Mouse (Mus musculus): Measurements from ENCODE around the gene Srp54b. TPM values are rescaled to one million over a fixed set of nuclear protein-coding genes. Genes with fewer than 3 reads are reported as not detected.
A peak's percentile ranks its signal among the peaks of the same experiment; 100 is the strongest.
"Not testable (repeated sequence)": the region's sequence is repeated elsewhere in the genome, so short reads cannot be mapped to it uniquely, and the experiment has no call there.

Srp54b gene
- polyA plus RNA-seq, 1 experiment: 9.7 TPM

DNA sequence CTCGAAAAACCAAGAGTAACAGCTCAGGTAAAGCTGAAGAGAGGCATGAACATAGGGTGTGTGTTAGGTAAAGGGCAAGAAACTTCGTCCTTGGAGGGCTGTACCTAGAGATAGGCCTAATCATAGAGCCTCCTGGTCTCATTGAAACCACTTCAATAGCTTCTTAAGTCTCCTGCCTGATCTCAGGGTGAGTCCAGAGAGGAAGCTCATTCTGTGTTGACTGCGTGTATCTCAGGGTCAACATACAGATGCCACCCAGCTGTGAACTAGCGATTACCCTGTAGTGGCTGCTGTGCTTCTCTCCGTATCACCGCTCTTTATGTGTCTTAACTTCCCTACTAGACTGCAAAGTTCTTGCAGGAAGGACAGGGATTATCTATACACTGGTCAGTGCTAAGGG, 58.0 kb downstream of the Srp54b start:
- WGBS: no CpG with 5 or more reads among the region's 6 CpGs
- H3K4me3 ChIP-seq (ENCODE audit: low read depth, low read length); H3K36me3 ChIP-seq (ENCODE audit: control insufficient read depth, insufficient read depth, low read length); H3K27ac ChIP-seq (ENCODE audit: insufficient read depth, low read depth, low read length); H3K4me1 ChIP-seq (ENCODE audit: control insufficient read depth, insufficient read depth, insufficient read length, low read length); H3K27me3 ChIP-seq (ENCODE audit: control insufficient read depth, insufficient read depth, low read length): not testable (repeated sequence)

DNA sequence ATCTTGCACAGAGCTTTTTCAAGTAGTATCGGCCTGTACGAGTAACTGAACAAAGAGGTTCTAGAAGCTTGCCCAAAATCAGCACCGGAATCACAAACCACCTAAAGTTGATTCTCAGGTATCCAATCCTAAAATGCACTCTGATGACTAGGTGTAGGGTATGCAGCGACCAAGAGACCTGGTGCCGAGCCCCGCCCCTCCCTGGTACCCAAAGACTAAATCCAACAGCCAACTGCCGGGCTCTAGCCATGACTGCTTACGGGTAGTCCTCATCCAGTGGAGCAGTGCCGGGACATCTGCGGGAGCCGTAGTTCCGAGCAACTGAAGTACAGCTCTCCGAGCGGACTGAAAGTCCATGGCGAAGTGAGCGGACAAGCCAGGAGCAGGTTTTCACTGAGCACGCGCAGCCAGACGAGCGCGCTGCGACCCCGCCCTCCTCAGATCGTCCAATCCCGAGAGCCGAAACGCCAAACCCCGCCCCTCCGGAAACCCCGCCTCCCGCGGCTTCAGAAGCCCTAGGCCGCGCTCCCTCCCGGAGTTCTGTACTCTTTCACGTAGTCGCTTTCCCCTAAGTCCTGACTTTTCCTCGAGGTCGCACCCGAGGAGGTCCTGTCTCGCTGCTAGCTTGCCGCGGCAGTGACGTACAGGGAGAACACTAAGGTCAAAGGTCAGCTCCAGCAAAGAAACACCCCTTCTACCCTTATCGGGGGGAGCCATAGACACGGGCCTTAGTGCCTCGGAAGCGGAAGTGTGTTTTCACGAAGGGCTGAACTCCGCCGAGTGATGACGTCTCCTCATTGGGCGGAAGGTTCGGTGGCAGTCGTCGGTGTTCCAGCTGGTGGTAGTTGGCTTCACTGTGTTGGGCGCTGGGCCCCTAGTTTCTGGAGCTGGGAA, 75.0 kb downstream of the Srp54b start, which contains the start of gene Srp54c:
Gene Srp54c, plus strand, starts transcription at position 543 of the 894 bp plus-strand sequence.
- not testable (repeated sequence) for H3K36me3 ChIP-seq (ENCODE audit: control insufficient read depth, insufficient read depth, low read length); H3K27ac ChIP-seq (ENCODE audit: insufficient read depth, low read depth, low read length); H3K4me1 ChIP-seq (ENCODE audit: control insufficient read depth, insufficient read depth, insufficient read length, low read length); H3K27me3 ChIP-seq (ENCODE audit: control insufficient read depth, insufficient read depth, low read length)
- H3K4me3 ChIP-seq (ENCODE audit: low read depth, low read length): peak within 1 kb of the TSS; percentile 59
- no CpG with 5 or more reads among the region's 57 CpGs for WGBS

DNA sequence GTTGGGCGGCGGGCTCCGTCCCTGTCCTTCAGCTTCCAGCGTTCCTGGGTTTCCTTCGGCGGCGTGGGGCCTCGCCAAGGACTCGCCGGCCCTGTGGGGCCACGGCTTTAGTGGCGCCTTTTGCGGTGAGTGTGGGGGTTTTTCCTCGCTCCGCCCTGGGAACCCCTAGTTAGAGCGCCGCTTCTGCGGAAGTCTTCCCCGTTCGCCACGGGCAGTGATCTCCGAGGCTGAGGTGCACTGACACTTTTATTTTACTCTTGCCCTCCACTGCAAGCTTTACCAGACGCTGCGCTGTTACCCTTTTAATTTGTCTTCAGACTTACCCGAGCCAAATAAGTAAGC, 75.6 kb downstream of the Srp54b start:
- WGBS: 1% methylated on average over 11 of the region's 25 CpGs
- peak overlapping the region; percentile 59 for H3K4me3 ChIP-seq (ENCODE audit: low read depth, low read length)
- not testable (repeated sequence) for H3K36me3 ChIP-seq (ENCODE audit: control insufficient read depth, insufficient read depth, low read length); H3K27ac ChIP-seq (ENCODE audit: insufficient read depth, low read depth, low read length); H3K27me3 ChIP-seq (ENCODE audit: control insufficient read depth, insufficient read depth, low read length); H3K4me1 ChIP-seq (ENCODE audit: control insufficient read depth, insufficient read depth, insufficient read length, low read length)

Other genes starting within 250 kb of the Srp54b start
- gene Gm20403, start 168.6 kb upstream of the Srp54b start, polyA plus RNA-seq (2012; rRNA removed): not detected in 2 replicates
- gene Baz1a, start 140.8 kb upstream of the Srp54b start, polyA plus RNA-seq (2012; rRNA removed): 1.0 and 3.1 TPM in 2 replicates
- 1.4 and 1.7 TPM in 2 replicates for gene 2700097O09Rik, start 75.0 kb upstream of the Srp54b start, polyA plus RNA-seq (2012; rRNA removed)
- gene Srp54a, start 74.8 kb upstream of the Srp54b start, polyA plus RNA-seq (2012; rRNA removed): 2.5 and 6.4 TPM in 2 replicates
- 1.5 and 4.0 TPM in 2 replicates for gene Fam177a, start 30.6 kb upstream of the Srp54b start, polyA plus RNA-seq (2012; rRNA removed)
- not detected in 2 replicates for gene 1700047I17Rik2, start 44.5 kb downstream of the Srp54b start, polyA plus RNA-seq (2012; rRNA removed)
- gene Srp54c, start 75.1 kb downstream of the Srp54b start, polyA plus RNA-seq (2012; rRNA removed): 1.3 and 1.6 TPM in 2 replicates
- gene 1110008L16Rik, start 144.5 kb downstream of the Srp54b start, polyA plus RNA-seq (2012; rRNA removed): 3.9 and 5.6 TPM in 2 replicates
- gene Ppp2r3c, start 147.9 kb downstream of the Srp54b start, polyA plus RNA-seq (2012; rRNA removed): 0.33 and 0.62 TPM in 2 replicates
- 13.8 and 17.3 TPM in 2 replicates for gene Psma6, start 229.1 kb downstream of the Srp54b start, polyA plus RNA-seq (2012; rRNA removed)